Mouse (Mus musculus): Measurements from ENCODE around the gene Celf2. TPM values are rescaled to one million over a fixed set of nuclear protein-coding genes. Genes with fewer than 3 reads are reported as not detected.

Gene Celf2
- polyA plus RNA-seq (2015; fragmentation: Nextera tagmentation; extraction: Ambion mirVana) = 55.0 and 65.6 TPM in 2 replicates

DNA sequence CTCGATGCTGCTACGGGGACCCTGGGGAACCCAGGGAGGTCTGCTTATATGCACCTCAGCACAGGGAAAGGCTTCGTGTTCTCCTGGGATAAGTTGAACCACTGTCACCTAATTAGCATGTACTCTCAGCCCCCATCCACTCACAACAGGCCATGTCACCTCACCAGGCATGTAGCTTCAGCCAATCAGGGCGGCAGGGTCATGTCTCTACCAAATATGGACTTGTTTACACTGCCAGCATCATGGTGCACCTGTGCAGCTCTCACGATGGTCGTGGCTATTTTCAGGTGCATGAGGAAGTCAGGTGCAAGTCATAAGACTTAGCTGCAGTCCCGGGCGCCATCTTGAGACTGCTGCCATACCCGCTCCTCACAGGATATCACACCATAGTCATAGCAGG, at the start of gene Celf2:
Gene Celf2, minus strand, starts transcription at position 101 of the 400 bp plus-strand sequence.

Data from urinary bladder, postnatal 0 days (tissue).